Mouse (Mus musculus): ENCODE measurements around the gene Fkbp1a. TPM values are rescaled to one million over a fixed set of nuclear protein-coding genes. Genes with fewer than 3 reads are reported as not detected.

Gene Fkbp1a
- polyA plus RNA-seq (2014; fragmentation: Illumina TruSeq; extraction: RNeasy Lipid Tissue Mini Kit (QIAGEN cat#74804); ENCODE audit: low replicate concordance), result 165 TPM

DNA sequence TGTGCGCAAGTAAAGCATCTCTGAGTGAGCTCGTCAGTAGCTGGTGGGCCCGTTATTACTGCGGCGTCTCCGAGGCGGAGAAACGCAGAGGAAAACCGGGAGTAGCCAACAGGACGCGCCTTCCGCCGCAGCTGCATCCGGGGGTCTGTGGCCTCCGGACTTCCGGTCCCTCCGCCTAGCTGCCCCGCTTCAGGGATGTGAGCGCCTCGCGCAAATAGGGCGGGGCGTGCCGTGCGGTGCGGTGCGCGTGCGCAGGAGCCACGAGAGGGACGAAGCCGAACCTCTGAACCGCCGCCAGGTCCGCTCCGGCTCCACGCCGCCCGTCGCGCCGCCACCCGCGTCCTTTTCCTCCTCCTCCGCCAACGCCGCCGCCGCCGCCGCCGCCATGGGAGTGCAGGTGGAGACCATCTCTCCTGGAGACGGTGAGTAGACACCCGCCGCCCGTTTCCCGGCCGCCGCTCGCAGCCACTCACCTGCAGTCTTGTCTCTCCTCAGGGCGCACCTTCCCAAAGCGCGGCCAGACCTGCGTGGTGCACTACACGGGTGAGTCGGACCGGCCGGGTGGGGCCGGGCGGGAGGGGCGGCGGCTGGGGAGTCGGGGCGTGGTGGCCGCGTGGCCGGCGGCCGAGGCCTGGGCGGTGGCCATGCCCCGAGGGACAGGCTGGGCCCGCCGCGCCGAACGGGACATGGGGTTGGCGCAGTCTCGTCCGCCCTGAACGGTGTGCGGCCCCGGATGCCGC lies at the start of gene Fkbp1a:
Fkbp1a (plus strand) TSS at position 161 of the 740 bp plus-strand sequence.

GRCm38 (mm10) chr2:151494035-151494803 lies 48.1 kb upstream of the Fkbp1a start, which contains the start of gene Nsfl1c:
TSS of gene Nsfl1c (plus strand) at chr2:151494182.

GRCm38 (mm10) chr2:151571873-151572700 lies 29.8 kb downstream of the Fkbp1a start, which contains the start of gene Sdcbp2:
TSS of gene Sdcbp2 (plus strand) at chr2:151572622.

Other genes starting within 250 kb of the Fkbp1a start
- gene 4921509C19Rik, start 66.3 kb upstream of the Fkbp1a start, polyA plus RNA-seq (2014; fragmentation: Illumina TruSeq; extraction: RNeasy Lipid Tissue Mini Kit (QIAGEN cat#74804); ENCODE audit: low replicate concordance), result not detected
- gene Nsfl1c, start 48.3 kb upstream of the Fkbp1a start, polyA plus RNA-seq (2014; fragmentation: Illumina TruSeq; extraction: RNeasy Lipid Tissue Mini Kit (QIAGEN cat#74804); ENCODE audit: low replicate concordance), result 26.7 TPM
- gene Sdcbp2, start 30.1 kb downstream of the Fkbp1a start, polyA plus RNA-seq (2014; fragmentation: Illumina TruSeq; extraction: RNeasy Lipid Tissue Mini Kit (QIAGEN cat#74804); ENCODE audit: low replicate concordance), result 13.3 TPM
- 0.74 TPM for gene Snph, start 90.1 kb downstream of the Fkbp1a start, polyA plus RNA-seq (2014; fragmentation: Illumina TruSeq; extraction: RNeasy Lipid Tissue Mini Kit (QIAGEN cat#74804); ENCODE audit: low replicate concordance)
- 0.59 TPM for gene Rad21l, start 126.0 kb downstream of the Fkbp1a start, polyA plus RNA-seq (2014; fragmentation: Illumina TruSeq; extraction: RNeasy Lipid Tissue Mini Kit (QIAGEN cat#74804); ENCODE audit: low replicate concordance)
- gene Tmem74b, start 159.5 kb downstream of the Fkbp1a start, polyA plus RNA-seq (2014; fragmentation: Illumina TruSeq; extraction: RNeasy Lipid Tissue Mini Kit (QIAGEN cat#74804); ENCODE audit: low replicate concordance), result not detected
- gene Psmf1, start 201.7 kb downstream of the Fkbp1a start, polyA plus RNA-seq (2014; fragmentation: Illumina TruSeq; extraction: RNeasy Lipid Tissue Mini Kit (QIAGEN cat#74804); ENCODE audit: low replicate concordance), result 7.7 TPM

Measured in small intestine, adult 10 weeks (tissue).